Mouse (Mus musculus): ENCODE results near the gene Plcb2. TPM values are rescaled to one million over a fixed set of nuclear protein-coding genes. Genes with fewer than 3 reads are reported as not detected.

Plcb2 gene
- total RNA-seq, 2 experiments from 2014 or later: 1.9 to 2.8 TPM

DNA sequence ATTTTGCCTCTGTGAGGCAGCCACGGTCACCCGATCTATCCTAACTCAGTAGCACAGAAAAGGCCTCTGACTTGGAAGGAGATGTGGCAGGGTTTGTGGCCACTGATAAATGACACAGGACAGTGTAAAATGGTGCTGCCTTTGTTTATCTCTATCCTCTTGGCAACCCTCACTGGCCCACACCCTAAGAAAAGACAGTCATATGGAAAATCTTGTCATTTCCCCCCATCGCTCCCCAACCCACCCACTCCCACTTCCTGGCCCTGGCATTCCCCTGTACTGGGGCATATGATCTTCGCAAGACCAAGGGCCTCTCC, 24.5 kb upstream of the Plcb2 start:
- no peak for DNase-seq (ENCODE audit: low spot score)
- intact Hi-C loops (cut with DNase I): no loop called here

DNA sequence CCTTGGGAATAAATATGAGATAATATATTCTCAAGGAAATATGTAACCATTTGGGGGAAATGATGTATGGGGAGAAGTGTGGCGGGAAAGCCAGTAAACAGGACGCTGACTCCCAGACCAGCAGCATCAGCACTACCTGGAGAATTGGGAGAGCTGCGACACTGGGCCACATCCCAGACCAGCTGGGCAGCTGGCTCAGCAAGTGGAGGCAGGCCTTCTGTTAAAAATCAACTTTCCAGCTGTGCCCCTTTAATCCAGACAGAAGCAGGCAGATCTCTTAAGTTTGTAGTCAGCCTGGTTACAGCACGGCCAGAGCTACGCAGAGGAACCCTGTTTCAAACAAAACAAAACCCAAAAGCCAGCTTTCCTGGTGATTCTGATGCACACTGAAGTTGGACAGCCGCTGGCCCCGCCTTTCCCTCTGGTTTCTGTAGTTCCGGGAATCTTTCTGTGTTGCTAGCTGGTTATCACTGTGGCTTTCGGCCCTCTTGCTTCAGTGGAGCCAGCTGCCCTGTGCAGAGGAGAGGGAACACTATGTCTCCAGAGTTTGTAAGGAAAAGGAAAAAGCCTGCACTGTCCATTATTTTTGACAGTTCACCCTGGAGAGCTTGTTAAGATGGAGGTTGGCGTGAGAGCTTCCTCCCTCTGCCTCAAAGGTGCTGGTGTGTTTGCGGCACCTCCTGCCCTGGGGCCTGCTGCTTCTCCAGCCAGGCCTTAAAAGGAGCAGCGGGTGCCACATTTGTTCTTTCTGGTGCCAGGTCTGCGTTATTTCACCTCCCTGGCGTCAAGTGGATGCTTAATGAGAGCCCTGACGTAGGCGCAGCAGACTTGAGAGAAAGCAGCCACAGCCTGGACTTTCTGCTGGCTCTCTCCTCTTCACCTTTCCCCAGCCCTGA, 23.9 kb upstream of the Plcb2 start:
- DNase-seq (ENCODE audit: low spot score): no peak
- intact Hi-C loops (cut with DNase I): no loop called here

DNA sequence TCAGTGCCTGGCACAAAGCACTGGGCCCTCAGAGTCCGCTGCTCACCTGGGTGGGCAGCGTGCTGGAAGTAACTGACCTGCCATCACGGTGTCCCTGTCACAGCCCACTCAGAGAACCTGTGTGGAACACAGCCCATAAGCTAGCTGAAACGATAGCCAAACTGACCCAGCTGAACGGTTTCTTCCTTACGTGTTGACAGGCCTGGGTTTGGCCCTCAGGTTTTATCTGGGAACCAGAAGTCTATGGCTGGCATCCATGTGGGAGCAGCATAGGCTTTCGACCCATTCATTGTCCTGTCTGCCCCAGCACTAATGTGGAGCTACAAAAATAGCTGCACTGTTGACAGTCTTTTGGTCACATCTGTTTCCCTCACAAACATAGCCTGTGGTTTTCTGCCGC, 22.2 kb upstream of the Plcb2 start:
- intact Hi-C loops (cut with DNase I): no loop called here
- no peak for DNase-seq (ENCODE audit: low spot score)

- DNase-seq (ENCODE audit: low spot score): no peak
- intact Hi-C loops (cut with DNase I): no loop called here
Observed at GRCm38 (mm10) chr2:118749341-118749884, 21.2 kb upstream of the Plcb2 start.

- intact Hi-C loops (cut with DNase I): no loop called here
- no peak for DNase-seq (ENCODE audit: low spot score)
Observed at GRCm38 (mm10) chr2:118747301-118747960, 19.2 kb upstream of the Plcb2 start.

DNA sequence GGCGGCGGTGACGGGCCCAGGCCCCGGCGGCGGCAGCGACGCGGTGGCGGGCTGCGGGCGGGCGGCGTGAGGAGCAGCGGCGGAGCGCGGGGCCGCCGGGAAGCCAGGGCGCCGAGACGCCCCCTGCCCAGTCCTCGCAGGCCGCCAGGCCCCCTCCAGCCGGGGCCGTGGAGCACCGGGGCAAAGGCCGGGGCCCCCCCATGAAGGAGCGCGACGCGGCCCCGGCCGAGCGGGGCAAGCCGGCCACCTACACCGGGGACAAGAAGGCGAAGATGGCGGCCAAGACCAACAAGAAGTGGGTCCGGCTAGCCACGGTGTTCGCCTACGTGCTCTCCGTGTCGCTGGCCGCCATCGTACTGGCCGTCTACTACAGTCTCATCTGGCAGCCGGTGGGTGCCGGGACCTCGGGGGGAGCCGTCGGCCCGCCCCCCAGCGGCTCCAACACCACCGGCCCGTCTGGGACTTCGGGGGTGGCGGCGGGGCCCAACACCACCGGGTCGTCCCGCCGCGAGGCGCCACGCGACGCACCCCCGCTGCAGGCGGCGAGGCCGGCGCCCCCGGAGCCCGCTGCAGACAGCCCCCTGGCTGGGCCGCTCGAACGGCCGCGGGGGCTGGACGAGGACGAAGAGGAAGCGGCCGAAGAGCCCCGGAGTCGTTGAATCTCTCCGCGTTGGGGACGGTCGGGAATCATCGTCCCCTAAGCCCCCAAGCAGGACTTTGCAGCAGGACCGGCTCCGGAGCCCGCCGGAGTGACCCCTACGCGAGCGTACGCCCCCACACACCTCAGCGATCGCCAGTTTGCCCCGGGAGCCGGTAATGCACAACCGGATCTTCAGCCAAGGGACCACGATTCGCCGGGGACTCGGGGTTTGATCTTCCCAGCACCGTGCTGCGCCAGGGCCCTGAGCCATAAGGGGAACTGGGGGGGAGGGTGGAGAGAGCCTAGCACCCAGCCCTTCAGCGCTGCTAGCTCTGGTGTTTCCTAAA, 18.0 kb upstream of the Plcb2 start:
- no peak for DNase-seq (ENCODE audit: low spot score)
- intact Hi-C loops (cut with DNase I): loop anchor here (1.0 to 2.0 kb wide), 2 partner anchors 15 to 33 kb away; partner anchors contain the start of gene Disp2

DNA sequence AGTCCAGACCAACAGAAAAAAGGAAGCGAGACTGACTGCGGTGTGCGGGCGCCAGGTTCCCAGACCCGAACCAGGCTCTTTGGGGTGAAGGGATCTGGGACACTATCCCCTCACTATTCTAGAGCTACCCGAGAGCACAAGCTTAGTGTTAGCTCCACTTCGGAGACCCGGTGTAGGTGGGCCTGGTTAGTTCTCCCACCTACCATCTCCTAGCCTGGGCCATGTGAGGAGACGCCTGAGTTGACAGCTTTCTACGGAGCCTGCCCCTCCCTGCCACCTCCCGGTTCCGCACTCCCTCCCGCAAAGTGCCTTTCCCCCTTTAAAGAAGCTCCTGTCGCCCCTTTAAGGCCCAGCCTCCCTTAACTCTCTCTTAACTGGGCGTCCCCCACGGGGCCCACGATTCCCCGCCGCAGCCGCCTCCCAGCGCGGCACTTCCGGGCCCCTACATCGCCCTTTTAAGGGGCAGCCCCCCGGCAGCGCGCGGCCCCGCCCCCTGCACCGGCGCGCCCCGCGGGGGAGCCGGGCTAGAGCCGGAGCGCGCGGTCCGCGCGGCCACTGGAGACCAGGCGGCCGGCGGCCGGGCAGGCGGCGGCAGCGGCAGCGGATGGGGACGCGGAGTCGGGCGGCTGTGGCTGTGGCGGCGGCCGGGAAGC, 17.1 kb upstream of the Plcb2 start, which contains the start of gene Inafm2:
TSS of gene Inafm2 (plus strand) at position 527 of the 653 bp plus-strand sequence.
- peak; percentile 91 for DNase-seq (ENCODE audit: low spot score)
- intact Hi-C loops (cut with DNase I): loop anchor here (1.0 to 2.0 kb wide), 2 partner anchors 16 to 33 kb away; partner anchors contain the start of gene Disp2

- intact Hi-C loops (cut with DNase I): loop anchor here (1.0 to 5.0 kb wide), 4 partner anchors 17 to 118 kb away; partner anchors contain the start of genes Ankrd63, Disp2 and Ivd
Observed at GRCm38 (mm10) chr2:118744621-118745020, 16.4 kb upstream of the Plcb2 start.

DNA sequence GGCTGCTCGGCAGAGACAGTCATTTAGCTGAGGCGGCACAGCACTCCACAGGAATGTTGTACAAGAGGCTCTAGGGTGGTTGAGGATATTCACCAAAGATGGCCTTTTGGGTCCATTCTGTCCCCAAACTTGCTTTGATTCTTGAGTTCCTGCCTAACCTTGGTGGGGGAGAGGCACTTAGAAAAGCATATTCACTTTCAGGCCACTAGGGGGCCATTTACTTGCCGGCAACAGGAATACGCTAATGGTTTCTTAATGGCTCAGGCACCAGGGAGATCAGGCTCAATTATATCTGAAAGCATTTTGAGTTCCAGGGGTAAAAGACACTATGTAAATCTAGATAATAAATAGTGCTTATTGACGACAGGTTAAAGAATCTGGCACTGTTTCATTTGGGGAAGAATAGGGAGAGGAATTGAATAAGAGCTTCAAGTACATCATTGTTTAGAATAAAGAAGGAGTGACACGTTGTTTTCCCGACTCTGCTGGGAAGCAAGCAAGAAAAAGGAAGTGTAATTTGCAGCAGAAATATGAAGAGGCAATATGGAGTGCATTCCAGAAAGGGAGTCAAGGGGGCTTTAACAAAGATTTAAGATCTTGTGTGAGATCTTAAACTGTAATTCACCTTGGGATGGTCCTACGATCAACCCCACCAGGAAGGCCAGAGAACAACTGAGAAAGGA, 15.2 kb upstream of the Plcb2 start:
- intact Hi-C loops (cut with DNase I): loop anchor here (1.0 to 5.0 kb wide), 3 partner anchors 41 to 140 kb away; partner anchors contain the start of genes Ankrd63 and Ivd
- no peak for DNase-seq (ENCODE audit: low spot score)

More at GRCm38 (mm10) chr2:118744621-118745020, 16.4 kb upstream of the Plcb2 start:
- no peak for DNase-seq (ENCODE audit: low spot score)

DNA sequence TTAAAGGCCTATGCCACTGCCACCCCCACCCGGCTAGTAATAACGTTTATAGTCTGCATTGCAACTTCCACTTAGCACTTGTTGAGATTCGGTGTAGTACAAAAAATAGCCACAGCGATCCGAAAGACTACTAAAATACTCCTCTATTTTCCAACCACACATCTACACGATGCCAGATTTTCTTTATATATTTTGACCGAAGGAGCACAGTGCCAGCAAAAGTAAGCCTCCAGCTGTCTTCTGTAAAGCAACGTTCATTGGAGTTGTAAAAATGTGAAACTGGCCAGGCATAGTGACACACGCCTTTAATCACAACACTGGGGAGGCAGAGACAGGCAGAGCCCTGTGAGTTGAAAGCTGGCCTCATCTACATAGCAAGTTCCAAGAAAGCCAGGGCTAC, 12.9 kb upstream of the Plcb2 start:
- DNase-seq (ENCODE audit: low spot score): no peak
- intact Hi-C loops (cut with DNase I): loop anchor here (5.0 kb wide), 2 partner anchors 39 to 121 kb away; partner anchors contain the start of genes Ankrd63 and Ivd

DNA sequence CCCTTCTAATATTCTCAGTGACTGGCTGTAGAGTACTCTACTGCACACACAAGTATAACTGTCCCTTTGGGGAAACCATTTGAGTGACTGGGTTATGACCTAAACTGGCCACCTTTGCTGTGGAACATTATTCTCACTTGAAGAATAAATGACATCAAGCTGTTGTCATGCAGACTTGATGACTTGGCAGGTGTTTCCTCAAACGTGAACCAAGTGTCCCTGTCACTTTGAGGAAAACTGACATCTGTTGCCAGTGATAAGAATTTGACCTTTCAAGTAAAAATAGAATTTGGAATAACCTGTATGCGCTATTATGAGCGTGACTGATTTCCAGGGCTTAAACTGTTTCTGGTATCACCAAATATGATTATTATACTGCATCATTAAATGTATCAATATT, 12.1 kb upstream of the Plcb2 start:
- intact Hi-C loops (cut with DNase I): loop anchor here (5.0 kb wide), 2 partner anchors 38 to 122 kb away; partner anchors contain the start of genes Ankrd63 and Ivd
- DNase-seq (ENCODE audit: low spot score): no peak

- no peak for DNase-seq (ENCODE audit: low spot score)
- intact Hi-C loops (cut with DNase I): no loop called here
Observed at GRCm38 (mm10) chr2:118733341-118733740, 5.1 kb upstream of the Plcb2 start.

DNA sequence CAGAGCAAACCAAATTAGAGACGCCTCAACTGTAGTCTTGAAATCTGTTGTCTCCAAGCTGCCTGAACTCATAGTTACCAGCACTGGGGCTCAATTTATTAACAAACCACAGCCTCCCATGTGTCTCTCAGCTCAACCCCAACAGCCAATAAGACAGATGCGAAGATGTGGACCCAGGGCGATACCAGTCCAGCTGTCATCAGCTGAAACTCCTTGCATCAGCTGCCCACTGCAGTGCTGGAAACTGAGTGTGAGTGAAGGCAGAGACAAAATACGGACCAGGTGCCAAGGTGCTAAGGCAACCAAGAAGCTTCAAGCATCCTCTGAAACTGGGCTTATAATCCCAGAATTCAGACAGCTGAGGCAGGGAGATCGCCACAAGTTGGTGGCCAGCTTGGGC, 3.7 kb upstream of the Plcb2 start:
- intact Hi-C loops (cut with DNase I): no loop called here
- DNase-seq (ENCODE audit: low spot score): no peak

GRCm38 (mm10) chr2:118730622-118730915, 2.3 kb upstream of the Plcb2 start:
- DNase-seq (ENCODE audit: low spot score): peak; percentile 43
- intact Hi-C loops (cut with DNase I): loop anchor here (1.0 kb wide), 1 partner anchor 92 kb away; no protein-coding TSS in a partner anchor

- intact Hi-C loops (cut with DNase I): loop anchor here (1.0 to 2.0 kb wide), 2 partner anchors 29 to 92 kb away; no protein-coding TSS in a partner anchor
- DNase-seq (ENCODE audit: low spot score): no peak
Observed at GRCm38 (mm10) chr2:118729816-118730621, 1.8 kb upstream of the Plcb2 start.

DNA sequence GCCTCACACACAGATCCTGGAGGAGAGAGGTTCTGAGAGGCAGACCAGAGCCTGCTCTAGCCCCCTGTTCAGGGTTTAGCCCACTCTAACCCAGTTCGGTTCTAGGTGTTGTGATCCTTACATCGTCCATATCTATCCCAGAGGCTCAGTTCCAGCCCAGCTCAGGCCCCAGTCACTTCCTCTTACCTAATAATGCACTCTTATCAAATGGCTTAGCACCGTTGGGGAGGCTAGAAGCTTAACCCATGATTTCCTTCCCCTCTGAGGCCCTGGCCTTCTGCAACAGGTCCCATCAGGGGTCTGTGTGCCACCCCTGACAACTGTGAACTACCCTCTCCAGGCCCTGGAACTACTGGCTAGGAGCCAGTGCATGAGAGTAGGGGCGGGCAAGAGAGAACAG, 956 bp upstream of the Plcb2 start:
- DNase-seq (ENCODE audit: low spot score): no peak
- intact Hi-C loops (cut with DNase I): loop anchor here (2.0 kb wide), 1 partner anchor 28 kb away; no protein-coding TSS in a partner anchor

GRCm38 (mm10) chr2:118727911-118728310, 327 bp downstream of the Plcb2 start:
- intact Hi-C loops (cut with DNase I): loop anchor here (2.0 kb wide), 1 partner anchor 27 kb away; no protein-coding TSS in a partner anchor
- DNase-seq (ENCODE audit: low spot score): no peak
